Mouse (Mus musculus) 3134 (cell line): ENCODE measurements at regions not wholly inside any gene's neighbourhood (a gene's known extent, or its start where the extent isn't known, plus 50 kb on each side); places are given as distances from the start of the nearest gene placed in this dataset.

ENCODE experiments used
- DNase-seq: peaks from one replicate; pipeline ENCODE4 v3.0.0-alpha.2; 2011; ENCODE audit warnings: low spot score; ENCODE audit not compliant: insufficient read length; ENCODE audit errors: extremely low read depth

GRCm38 (mm10) chr10:111111020-111111419, 53.5 kb upstream of the Osbpl8 start:
- no peak for DNase-seq

GRCm38 (mm10) chr10:111108658-111109633, 55.6 kb upstream of the Osbpl8 start:
- DNase-seq: no peak

- DNase-seq: no peak
Observed at GRCm38 (mm10) chr10:111107852-111108251, 56.7 kb upstream of the Osbpl8 start.

- peak; percentile 36 for DNase-seq
Observed at GRCm38 (mm10) chr10:111107387-111107786, 57.2 kb upstream of the Osbpl8 start.

- DNase-seq: no peak
Observed at GRCm38 (mm10) chr10:111106411-111106810, 58.1 kb upstream of the Osbpl8 start.

GRCm38 (mm10) chr10:111105662-111106061, 58.9 kb upstream of the Osbpl8 start:
- no peak for DNase-seq

GRCm38 (mm10) chr10:111103512-111103911, 61.0 kb upstream of the Osbpl8 start:
- no peak for DNase-seq

- peak; percentile 83 for DNase-seq
Observed at GRCm38 (mm10) chr10:111103086-111103485, 61.5 kb upstream of the Osbpl8 start.

GRCm38 (mm10) chr10:111101901-111102761, 62.4 kb upstream of the Osbpl8 start:
- DNase-seq: peak; percentile 42

GRCm38 (mm10) chr10:111099812-111100464, 64.6 kb upstream of the Osbpl8 start:
- peak; percentile 35 for DNase-seq

- DNase-seq: no peak
Observed at GRCm38 (mm10) chr10:111099059-111099811, 65.3 kb upstream of the Osbpl8 start.

GRCm38 (mm10) chr10:111097245-111097644, 67.3 kb upstream of the Osbpl8 start:
- DNase-seq: no peak

- no peak for DNase-seq
Observed at GRCm38 (mm10) chr10:111096811-111097210, 67.7 kb upstream of the Osbpl8 start.

GRCm38 (mm10) chr10:111094405-111094804, 70.1 kb upstream of the Osbpl8 start:
- DNase-seq: no peak

- no peak for DNase-seq
Observed at GRCm38 (mm10) chr10:111089382-111089781, 75.2 kb upstream of the Osbpl8 start.

GRCm38 (mm10) chr10:111085561-111085960, 75.6 kb upstream of the Zdhhc17 start:
- DNase-seq: no peak

- no peak for DNase-seq
Observed at GRCm38 (mm10) chr10:111084267-111084780, 74.4 kb upstream of the Zdhhc17 start.

- no peak for DNase-seq
Observed at GRCm38 (mm10) chr10:111083861-111084260, 73.9 kb upstream of the Zdhhc17 start.

- no peak for DNase-seq
Observed at GRCm38 (mm10) chr10:111083338-111083737, 73.4 kb upstream of the Zdhhc17 start.

GRCm38 (mm10) chr10:111080322-111080721, 70.4 kb upstream of the Zdhhc17 start:
- DNase-seq: no peak
